Comparison of ENCODE assay signal across 21 mouse cellular contexts in the genomic region with DNA sequence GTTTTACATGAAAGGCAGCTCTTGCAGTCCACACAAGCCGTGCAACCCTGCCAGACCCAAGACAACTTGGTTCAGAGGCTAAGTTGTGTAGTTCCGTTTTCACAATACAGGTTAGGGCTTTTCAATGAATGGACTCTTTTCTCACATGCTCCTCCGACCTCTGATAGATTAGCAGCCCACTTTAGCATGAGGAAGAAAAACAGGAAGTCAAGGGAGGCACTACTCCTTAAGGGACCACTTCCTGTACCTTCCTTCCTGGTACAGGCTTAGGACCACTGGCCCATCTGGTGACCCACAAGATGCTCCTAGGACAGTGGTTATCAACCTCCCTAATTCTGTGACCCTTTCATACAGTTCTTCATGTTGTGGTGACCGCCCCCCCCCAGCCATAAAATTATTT.
DNase-seq lines count a peak whose midpoint lies in the region; ATAC-seq and TF ChIP-seq lines count a peak whose summit lies in the region.
"Had no signal": no experiment of that assay in that cellular context is flagged by ENCODE, and none has a peak within 500 bp of the region (broad histone marks: within the 10 kb centered on the region; RNA-seq: fewer than 3 reads in every experiment).

No protein-coding gene starts in this region.

- 53% methylated on average over 4 of the region's 4 CpGs for WGBS in embryonic facial prominence, embryonic 10.5 days
- WGBS in liver, postnatal 0 days (ENCODE audit: insufficient replicate concordance): 34% methylated on average over 4 of the region's 4 CpGs

- H3K9me3 ChIP-seq in megakaryocyte, embryonic 14.5 days: no peaks in the 10 kb centered on the region
- no peaks in the 10 kb centered on the region for H3K9me3 ChIP-seq in G1E (replicated peaks)
- no peaks in the 10 kb centered on the region for H3K9me3 ChIP-seq in embryonic facial prominence, embryonic 10.5 days
- H3K9me3 ChIP-seq in liver, postnatal 0 days (ENCODE audit: low read length): no peaks in the 10 kb centered on the region
- H3K9me3 ChIP-seq: heart, embryonic 13.5 days; limb, embryonic 15.5 days; midbrain, embryonic 13.5 days had no signal

- TF ChIP-seq EP300 in liver, postnatal 0 days (IDR thresholded peaks at IDR 0.05; ENCODE audit: low read depth): no peak

- peaks cover 66% of the 10 kb centered on the region for H3K36me3 ChIP-seq in megakaryocyte, embryonic 14.5 days (replicated peaks; ENCODE audit: low read length)
- peaks cover 44% of the 10 kb centered on the region for H3K36me3 ChIP-seq in G1E (replicated peaks)
- no peaks in the 10 kb centered on the region for H3K36me3 ChIP-seq in embryonic facial prominence, embryonic 10.5 days (replicated peaks)
- no peaks in the 10 kb centered on the region for H3K36me3 ChIP-seq in liver, postnatal 0 days (replicated peaks; ENCODE audit: insufficient read depth, low read length)
- H3K36me3 ChIP-seq: heart, embryonic 13.5 days; limb, embryonic 15.5 days; midbrain, embryonic 13.5 days had no signal

- DNase-seq in G1E (ENCODE audit: low spot score): peak; percentile 52
- no peak for DNase-seq in embryonic facial prominence, embryonic 10.5 days (ENCODE audit: low spot score)
- DNase-seq in liver, postnatal 0 days: no peak
- no peak for DNase-seq in heart, postnatal 10 days
- no peak for DNase-seq in urinary bladder, postnatal 4 days (ENCODE audit: low spot score in 2 of 2)
- no peak for DNase-seq in embryo, embryonic 10.5 days (ENCODE audit: low spot score)
- DNase-seq: adrenal gland, postnatal 10 days; cerebellum, adult 2 months; forebrain, postnatal 0 days; gastrocnemius, postnatal 25 days; heart, adult 2 months; kidney, postnatal 4 days; left cerebral cortex, postnatal 4 days; thymus, adult 2 months had no signal

- H3K4me3 ChIP-seq in megakaryocyte, embryonic 14.5 days (replicated peaks): peak overlapping the region; percentile 46
- H3K4me3 ChIP-seq in G1E (ENCODE audit: low read depth, low read length): no peak overlapping the region
- H3K4me3 ChIP-seq in embryonic facial prominence, embryonic 10.5 days: no peak overlapping the region
- H3K4me3 ChIP-seq in liver, postnatal 0 days (ENCODE audit: low read depth, low read length): no peak overlapping the region
- H3K4me3 ChIP-seq: heart, adult 2 months; heart, embryonic 13.5 days; limb, embryonic 15.5 days; midbrain, embryonic 13.5 days had no signal

- no peak for TF ChIP-seq CTCF in G1E (IDR thresholded peaks at IDR 0.05; ENCODE audit: low read depth, low read length)
- TF ChIP-seq CTCF in liver, postnatal 0 days (IDR thresholded peaks at IDR 0.05; ENCODE audit: low read depth): no peak

- intact Hi-C loops in heart, postnatal 10 days (cut with DNase I): no loop called here

- no peak overlapping the region for H3K4me2 ChIP-seq in liver, postnatal 0 days (ENCODE audit: low read depth, low read length)
- H3K4me2 ChIP-seq: heart, embryonic 13.5 days; hindbrain, embryonic 14.5 days; limb, embryonic 15.5 days; midbrain, embryonic 13.5 days had no signal

- H3K4me1 ChIP-seq in megakaryocyte, embryonic 14.5 days: peaks cover 73% of the 10 kb centered on the region
- peaks cover 26% of the 10 kb centered on the region for H3K4me1 ChIP-seq in G1E (ENCODE audit: insufficient read depth, low read depth, low read length)
- peaks cover 25% of the 10 kb centered on the region for H3K4me1 ChIP-seq in embryonic facial prominence, embryonic 10.5 days
- H3K4me1 ChIP-seq in liver, postnatal 0 days (ENCODE audit: insufficient read depth): peaks cover 13% of the 10 kb centered on the region; the same call in 1 of the 2 replicates

- ATAC-seq in megakaryocyte, adult 5-6 weeks (ENCODE audit: poor library complexity, severe bottlenecking): no peak
- ATAC-seq in G1E (ENCODE audit: extremely low read depth, insufficient number of reproducible peaks, low FRiP score, poor library complexity, severe bottlenecking): 0 out of 2 replicates have a peak, but pooled peaks have one; percentile 15
- no peak for ATAC-seq in liver, postnatal 0 days
- ATAC-seq: forebrain, postnatal 0 days; midbrain, embryonic 13.5 days had no signal

- H3K27ac ChIP-seq in embryonic facial prominence, embryonic 10.5 days (replicated peaks): peak overlapping the region; percentile 11; the same call in 1 of the 2 replicates
- peak overlapping the region; percentile 88 for H3K27ac ChIP-seq in liver, postnatal 0 days (ENCODE audit: low read depth)
- H3K27ac ChIP-seq: heart, adult 2 months; heart, embryonic 13.5 days; hindbrain, embryonic 14.5 days; limb, embryonic 15.5 days; macrophage; midbrain, embryonic 13.5 days had no signal

- H3K9ac ChIP-seq in liver, postnatal 0 days (replicated peaks): no peak overlapping the region
- H3K9ac ChIP-seq: forebrain, postnatal 0 days; heart, embryonic 13.5 days; hindbrain, embryonic 14.5 days; limb, embryonic 15.5 days; midbrain, embryonic 13.5 days had no signal

- no peaks in the 10 kb centered on the region for H3K27me3 ChIP-seq in megakaryocyte, embryonic 14.5 days (replicated peaks)
- no peaks in the 10 kb centered on the region for H3K27me3 ChIP-seq in G1E (ENCODE audit: insufficient read depth, low read length)
- H3K27me3 ChIP-seq in embryonic facial prominence, embryonic 10.5 days (replicated peaks; ENCODE audit: low read depth, poor library complexity, severe bottlenecking): no peaks in the 10 kb centered on the region
- H3K27me3 ChIP-seq in liver, postnatal 0 days (ENCODE audit: insufficient read depth, low read length): no peaks in the 10 kb centered on the region
- H3K27me3 ChIP-seq: heart, embryonic 13.5 days; limb, embryonic 15.5 days; midbrain, embryonic 13.5 days had no signal
